Mouse (Mus musculus) gastrocnemius, postnatal 25 days (tissue): ENCODE data around the gene 4930415O20Rik. TPM values are rescaled to one million over a fixed set of nuclear protein-coding genes. Genes with fewer than 3 reads are reported as not detected.
"Not testable (repeated sequence)": the region's sequence is repeated elsewhere in the genome, so short reads cannot be mapped to it uniquely, and the experiment has no call there.

Experiments used
- DNase-seq: peaks from one replicate; pipeline ENCODE4 v3.0.0; 2022
- total RNA-seq, 2 experiments: library from RNA; stranded (reverse); gene quantifications; 1 replicate in 1 of 2; 2 replicates in 1 of 2; pipeline ENCODE4 v1.2.3; 2021

The 4930415O20Rik gene
- total RNA-seq, 2 experiments from 2014 or later, result 0.74 TPM; not detected in 1

DNA sequence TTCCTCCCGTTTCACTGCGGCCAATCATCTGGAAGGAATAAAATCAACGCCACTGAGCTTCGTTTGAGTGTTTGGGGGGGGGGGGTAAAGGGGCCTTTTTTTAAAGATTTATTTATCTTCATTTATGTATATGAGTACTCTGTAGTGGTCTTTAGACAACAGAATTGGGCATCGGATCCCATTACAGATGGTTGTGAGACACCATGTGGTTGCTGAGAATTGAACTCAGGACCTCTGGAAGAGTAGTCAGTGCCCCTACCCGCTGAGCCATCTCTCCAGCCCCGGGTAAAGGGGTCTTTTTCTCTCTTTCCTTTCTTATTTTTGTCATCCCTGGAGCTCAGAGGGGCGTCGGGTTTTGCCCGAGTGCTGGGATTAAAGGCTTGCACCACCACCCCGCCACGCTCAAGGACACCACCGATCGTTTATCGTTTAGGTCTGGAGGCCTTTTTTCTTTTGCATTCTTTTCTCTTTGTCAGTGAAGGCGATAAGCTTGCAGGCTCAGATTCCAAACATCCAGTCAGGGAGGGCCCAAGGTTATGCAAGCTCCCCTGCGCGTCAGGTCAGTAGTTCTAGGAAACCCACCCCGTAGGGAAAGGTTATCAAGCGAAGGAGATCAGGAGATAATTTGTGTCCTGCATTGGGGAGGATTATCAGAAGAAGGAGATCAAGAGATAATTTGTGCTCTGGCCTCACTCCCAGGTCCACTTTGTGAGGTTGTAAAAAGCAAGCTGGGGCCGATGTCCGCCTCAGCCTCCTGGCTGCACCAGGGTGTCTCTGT is 2.4 kb upstream of the 4930415O20Rik start:
- DNase-seq, result no peak

DNA sequence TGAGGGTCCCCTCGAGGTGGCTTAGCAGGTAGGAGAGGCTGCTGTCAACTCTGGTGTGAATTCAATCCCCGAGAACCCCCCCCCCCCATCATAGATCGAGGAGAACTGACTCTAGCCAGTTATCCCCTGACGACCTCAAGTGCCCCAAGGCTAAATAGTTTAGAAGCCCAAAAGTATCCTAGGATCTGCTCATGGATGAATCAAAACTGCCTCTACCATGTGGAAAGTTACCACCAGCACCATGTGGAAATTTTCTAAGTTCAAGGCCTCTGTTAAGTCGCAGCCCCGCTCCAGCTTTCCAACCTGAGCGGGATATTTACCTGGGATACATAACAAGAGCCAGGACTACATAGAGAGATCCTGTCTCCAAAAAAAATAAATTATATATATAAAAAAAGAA is 1.6 kb upstream of the 4930415O20Rik start:
- DNase-seq, result no peak

DNA sequence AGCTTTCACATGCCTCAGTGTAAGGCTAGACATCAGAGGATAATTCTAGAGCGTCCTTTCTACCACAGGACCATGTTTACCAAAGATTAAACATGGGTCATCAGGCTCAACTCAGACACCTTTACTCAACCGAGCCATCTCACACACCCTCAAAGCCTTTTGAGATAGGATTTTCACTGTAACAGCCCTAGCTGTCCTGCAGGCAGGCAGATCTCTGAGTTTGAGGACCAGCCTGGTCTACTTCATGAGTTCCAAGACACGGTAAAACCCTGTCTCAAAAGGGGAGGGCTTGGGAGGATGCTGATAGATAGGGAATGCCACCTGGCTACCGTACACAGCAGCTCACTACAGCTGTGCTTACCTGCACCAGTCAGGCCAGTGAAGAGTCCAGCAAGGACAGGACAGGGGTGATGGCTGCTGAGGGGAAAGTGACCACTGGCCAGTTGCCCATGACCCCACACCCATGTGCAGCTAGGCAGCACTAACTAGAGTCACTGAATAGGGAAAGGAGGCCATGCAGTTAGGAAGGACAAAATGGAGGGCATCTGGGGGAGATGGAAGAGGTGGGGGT is 924 bp upstream of the 4930415O20Rik start:
- DNase-seq, result no peak

GRCm38 (mm10) chr15:98573293-98573692 is 2.5 kb downstream of the 4930415O20Rik start:
- DNase-seq, result no peak

- DNase-seq, result no peak
Observed at GRCm38 (mm10) chr15:98579310-98579709, 8.5 kb downstream of the 4930415O20Rik start.

DNA sequence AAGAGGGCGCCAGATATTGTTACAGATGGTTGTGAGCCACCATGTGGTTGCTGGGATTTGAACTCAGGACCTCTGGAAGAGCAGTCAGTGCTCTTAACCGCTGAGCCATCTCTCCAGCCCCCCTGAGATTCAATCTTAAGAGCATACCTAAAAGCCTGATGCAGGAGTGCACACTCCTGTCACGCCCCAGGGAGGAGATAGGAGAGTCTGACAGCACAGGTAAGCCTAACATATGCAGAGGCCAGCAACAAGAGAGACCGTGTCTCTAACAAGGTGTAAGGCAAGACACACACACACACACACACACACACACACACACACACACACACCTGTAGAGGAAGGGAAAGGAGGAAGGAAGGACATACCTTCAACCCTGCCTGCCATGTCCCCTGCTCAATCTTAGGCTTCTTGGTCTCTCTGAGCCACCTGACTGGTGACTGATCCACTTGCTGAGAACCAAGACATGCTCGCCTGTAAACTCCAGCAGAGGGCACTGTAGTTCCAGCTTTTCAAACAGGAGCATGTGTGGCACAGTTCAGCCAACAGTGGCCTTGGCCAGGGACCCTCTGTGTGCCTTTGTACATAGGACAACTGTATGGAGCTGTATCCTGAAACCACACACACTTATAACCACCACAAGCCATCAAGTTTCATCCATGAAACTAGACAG is 9.1 kb downstream of the 4930415O20Rik start:
- DNase-seq, result peak; percentile 56

- DNase-seq, result no peak
Observed at GRCm38 (mm10) chr15:98582410-98582809, 11.6 kb downstream of the 4930415O20Rik start.

DNA sequence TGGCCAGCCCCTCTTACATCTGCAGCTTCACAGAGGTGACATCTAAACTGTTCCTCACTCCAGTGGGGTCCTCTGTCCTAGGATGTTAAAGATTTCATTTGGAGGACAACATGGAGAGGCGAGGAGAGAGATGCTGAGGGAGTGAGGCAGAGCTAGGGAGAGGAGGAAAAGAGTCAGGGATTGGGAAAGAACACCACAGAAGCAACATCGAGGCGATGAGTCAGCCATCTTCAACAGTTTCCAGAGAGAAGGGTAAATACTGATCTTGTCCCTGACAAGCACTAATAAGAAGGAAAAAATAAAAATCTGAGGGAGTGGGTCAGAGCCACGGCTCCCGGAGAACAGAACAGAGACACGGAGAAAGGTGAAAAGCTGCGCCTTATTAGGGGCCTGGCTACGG is 12.2 kb downstream of the 4930415O20Rik start:
- DNase-seq, result no peak

GRCm38 (mm10) chr15:98585421-98585820 is 14.6 kb downstream of the 4930415O20Rik start:
- no peak for DNase-seq

GRCm38 (mm10) chr15:98586141-98586540 is 15.3 kb downstream of the 4930415O20Rik start:
- DNase-seq, result not testable (repeated sequence)

DNA sequence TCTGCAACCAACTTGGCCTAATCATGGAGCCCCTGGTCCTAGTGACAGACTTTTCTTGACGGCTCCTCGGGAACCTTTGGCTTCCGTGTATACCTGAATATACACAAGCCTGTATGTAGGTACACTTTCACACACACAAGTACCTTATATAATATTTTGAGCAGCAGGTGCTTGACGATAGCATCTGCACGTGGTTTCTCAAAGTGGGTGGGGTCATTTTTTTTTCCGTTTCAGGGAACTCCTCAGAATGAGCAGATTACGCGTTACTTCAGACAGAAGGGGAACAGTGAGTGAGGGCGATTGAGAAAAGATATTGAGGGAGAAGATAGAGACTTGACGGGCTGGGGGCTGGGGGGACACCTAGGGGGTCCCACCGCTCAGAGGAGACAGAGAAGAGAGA is 16.9 kb downstream of the 4930415O20Rik start:
- DNase-seq, result no peak

GRCm38 (mm10) chr15:98589640-98590336 is 19.0 kb downstream of the 4930415O20Rik start:
- DNase-seq, result peak; percentile 5

- DNase-seq, result no peak
Observed at GRCm38 (mm10) chr15:98591396-98591795, 20.6 kb downstream of the 4930415O20Rik start.

DNA sequence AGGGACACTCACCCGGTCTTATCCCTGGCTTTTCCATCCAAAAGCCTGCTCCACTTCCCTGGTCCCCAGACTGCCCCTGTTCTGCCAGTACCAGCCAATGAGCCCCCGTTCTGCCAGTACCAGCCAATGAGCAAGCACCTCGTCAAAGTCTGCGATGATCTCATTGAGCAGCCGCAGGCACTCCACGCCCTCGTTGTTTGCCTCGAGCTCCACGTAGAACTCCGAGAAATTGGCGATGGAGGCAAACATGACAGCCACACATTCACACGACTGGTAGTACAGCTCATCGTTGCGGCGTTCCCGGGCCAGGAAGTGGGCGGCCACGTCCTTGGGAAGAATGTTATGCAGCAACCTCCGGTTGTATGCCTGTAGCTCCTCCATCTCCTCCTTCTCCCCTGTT is 23.4 kb downstream of the 4930415O20Rik start:
- no peak for DNase-seq

DNA sequence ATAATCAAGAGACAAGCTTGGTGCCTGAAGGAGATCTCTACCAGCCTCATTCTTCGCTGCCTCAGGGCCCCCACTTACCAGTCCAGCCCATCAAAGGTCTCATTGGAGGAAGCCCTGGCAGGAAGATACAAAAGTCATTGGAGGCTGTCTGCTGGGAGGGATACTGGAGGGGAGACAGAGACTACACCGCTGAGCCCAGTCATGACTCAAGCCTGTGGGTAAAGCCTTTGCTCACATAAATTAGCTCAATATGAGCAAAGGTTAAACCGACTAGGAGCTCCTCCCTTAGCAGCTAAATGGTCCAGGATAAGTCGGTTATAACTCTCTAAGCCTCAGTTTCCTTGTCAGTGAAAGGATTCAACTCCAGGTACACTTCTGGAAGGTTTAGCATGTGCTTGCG is 24.2 kb downstream of the 4930415O20Rik start:
- DNase-seq, result no peak

GRCm38 (mm10) chr15:98596609-98597008 is 25.8 kb downstream of the 4930415O20Rik start:
- no peak for DNase-seq

GRCm38 (mm10) chr15:98600036-98600709 is 29.4 kb downstream of the 4930415O20Rik start:
- DNase-seq, result no peak

GRCm38 (mm10) chr15:98601832-98602190 is 31.0 kb downstream of the 4930415O20Rik start:
- no peak for DNase-seq

DNA sequence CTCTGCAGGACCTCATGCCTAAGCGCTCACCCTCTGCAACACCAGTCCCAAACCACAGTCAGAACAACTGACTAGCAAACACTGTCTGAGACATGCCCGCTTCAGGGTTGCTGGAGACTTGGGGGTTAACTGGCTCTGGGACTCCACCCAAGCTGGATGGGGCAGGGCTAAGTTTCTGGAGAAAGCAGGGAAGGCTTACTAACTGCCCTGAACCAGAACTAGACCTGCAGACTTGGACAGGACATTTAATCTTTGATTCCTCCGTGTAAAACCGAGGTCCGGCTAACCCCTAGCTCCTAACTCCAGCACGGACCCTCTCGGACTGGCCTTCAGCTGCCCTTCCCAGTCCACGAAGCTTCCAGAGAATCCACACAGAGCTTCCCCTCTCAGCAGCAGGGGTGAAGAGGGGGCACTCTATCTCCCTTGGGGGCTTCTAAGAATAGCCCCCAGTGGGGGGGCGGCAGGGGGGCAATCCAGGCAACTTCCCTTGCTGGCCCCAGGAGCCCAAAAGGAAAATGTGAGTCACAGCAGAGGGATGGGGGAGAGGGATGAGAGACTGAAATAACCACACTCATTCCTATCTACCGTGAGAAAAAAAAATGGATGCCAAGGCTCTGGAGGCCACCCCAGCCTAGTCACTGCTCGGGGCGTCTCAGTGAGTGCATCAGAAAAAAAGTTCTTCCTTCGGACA is 31.5 kb downstream of the 4930415O20Rik start:
- DNase-seq, result peak; percentile 76

DNA sequence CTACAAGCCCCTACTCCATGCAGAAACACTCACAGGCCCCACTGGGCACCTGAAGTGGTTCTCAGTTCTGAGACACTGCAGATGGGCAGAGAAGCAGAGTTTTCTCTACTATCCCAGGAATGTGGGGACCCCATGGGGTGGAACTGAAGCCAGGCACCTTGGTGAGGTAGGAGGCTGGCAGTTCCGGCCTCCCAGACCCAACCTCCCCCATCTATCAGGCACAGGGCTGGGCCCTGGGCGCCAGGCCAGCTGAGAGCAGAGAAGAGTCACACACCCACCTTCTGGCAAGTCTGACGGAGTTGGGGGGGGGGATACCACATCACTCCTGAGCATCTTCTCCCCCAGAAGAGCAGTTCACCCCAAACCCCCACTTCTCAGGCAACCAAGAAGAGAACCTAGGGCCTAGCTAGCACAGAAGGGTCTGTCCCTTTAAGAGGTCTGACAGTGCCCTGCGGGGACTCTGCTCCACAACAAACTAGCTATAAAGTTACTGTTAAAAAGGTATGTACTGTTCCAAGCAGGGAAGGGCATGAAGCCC is 32.2 kb downstream of the 4930415O20Rik start:
- peak; percentile 4 for DNase-seq

DNA sequence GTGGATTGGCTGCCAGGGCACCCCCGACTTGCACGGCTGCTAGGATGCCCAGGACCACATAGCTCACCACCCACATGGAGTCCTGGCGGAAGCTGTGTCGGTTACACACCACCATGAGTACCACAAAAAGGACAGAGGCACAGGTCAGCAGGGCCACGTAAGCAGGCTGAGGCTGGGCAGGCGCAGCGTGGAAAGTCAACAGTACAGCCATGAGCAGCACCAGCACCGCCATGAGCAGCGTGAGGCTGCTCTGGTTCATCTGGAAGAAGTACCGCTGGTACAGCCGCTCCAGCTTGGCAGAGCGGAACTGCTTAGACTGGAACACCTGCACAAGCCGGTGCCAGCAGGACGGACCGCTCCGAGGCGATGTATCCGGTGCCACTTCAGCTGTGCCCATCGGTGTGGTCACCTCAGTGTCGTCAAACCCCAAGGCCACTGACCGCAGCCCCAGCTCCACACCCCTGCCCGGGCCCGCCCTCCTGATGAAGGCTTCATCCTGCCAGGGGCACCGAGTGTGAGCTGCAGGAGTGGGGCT is 33.3 kb downstream of the 4930415O20Rik start:
- DNase-seq, result peak; percentile 4
